Mouse (Mus musculus): ENCODE measurements around the gene Cpsf6. TPM values are rescaled to one million over a fixed set of nuclear protein-coding genes. Genes with fewer than 3 reads are reported as not detected.
"Not testable (repeated sequence)": the region's sequence is repeated elsewhere in the genome, so short reads cannot be mapped to it uniquely, and the experiment has no call there.

The Cpsf6 gene
- polyA plus RNA-seq, 1 experiment, result 57.5 TPM

GRCm38 (mm10) chr10:117396386-117397048 is 16.7 kb upstream of the Cpsf6 start:
- 0 out of 2 replicates have a peak, but pooled peaks cover 3% of the 10 kb centered on the region for H3K4me1 ChIP-seq (ENCODE audit: control insufficient read depth, insufficient read depth, low read length)
- WGBS, result 69% methylated on average over 17 of the region's 18 CpGs
- H3K4me3 ChIP-seq (ENCODE audit: insufficient read depth, low read depth, low read length), result no peak overlapping the region
- no peak overlapping the region for H3K27ac ChIP-seq (ENCODE audit: insufficient read depth, low read depth, low read length)
- TF ChIP-seq POLR2A (IDR thresholded peaks at IDR 0.05; ENCODE audit: insufficient read depth, low read depth, low read length) (no peak), CTCF (IDR thresholded peaks at IDR 0.05; ENCODE audit: insufficient read depth, low read depth, low read length) (no peak)

GRCm38 (mm10) chr10:117395801-117396200 is 16.0 kb upstream of the Cpsf6 start:
- TF ChIP-seq CTCF (IDR thresholded peaks at IDR 0.05; ENCODE audit: insufficient read depth, low read depth, low read length) (no peak), POLR2A (IDR thresholded peaks at IDR 0.05; ENCODE audit: insufficient read depth, low read depth, low read length) (no peak)
- 97% methylated on average over 2 of the region's 2 CpGs for WGBS
- 0 out of 2 replicates have a peak, but pooled peaks cover 3% of the 10 kb centered on the region for H3K4me1 ChIP-seq (ENCODE audit: control insufficient read depth, insufficient read depth, low read length)
- no peak overlapping the region for H3K27ac ChIP-seq (ENCODE audit: insufficient read depth, low read depth, low read length)
- no peak overlapping the region for H3K4me3 ChIP-seq (ENCODE audit: insufficient read depth, low read depth, low read length)

GRCm38 (mm10) chr10:117394738-117395550 is 15.1 kb upstream of the Cpsf6 start:
- H3K27ac ChIP-seq (ENCODE audit: insufficient read depth, low read depth, low read length), result no peak overlapping the region
- H3K4me1 ChIP-seq (ENCODE audit: control insufficient read depth, insufficient read depth, low read length), result 0 out of 2 replicates have a peak, but pooled peaks cover 3% of the 10 kb centered on the region
- TF ChIP-seq CTCF (IDR thresholded peaks at IDR 0.05; ENCODE audit: insufficient read depth, low read depth, low read length) (no peak), POLR2A (IDR thresholded peaks at IDR 0.05; ENCODE audit: insufficient read depth, low read depth, low read length) (no peak)
- WGBS, result 90% methylated on average over 3 of the region's 3 CpGs
- H3K4me3 ChIP-seq (ENCODE audit: insufficient read depth, low read depth, low read length), result no peak overlapping the region

GRCm38 (mm10) chr10:117393891-117394395 is 14.1 kb upstream of the Cpsf6 start:
- 49% methylated on average over 11 of the region's 11 CpGs for WGBS
- 0 out of 2 replicates have a peak, but pooled peaks cover 3% of the 10 kb centered on the region for H3K4me1 ChIP-seq (ENCODE audit: control insufficient read depth, insufficient read depth, low read length)
- H3K27ac ChIP-seq (ENCODE audit: insufficient read depth, low read depth, low read length), result no peak overlapping the region
- TF ChIP-seq CTCF (IDR thresholded peaks at IDR 0.05; ENCODE audit: insufficient read depth, low read depth, low read length), result no peak
- no peak for TF ChIP-seq POLR2A (IDR thresholded peaks at IDR 0.05; ENCODE audit: insufficient read depth, low read depth, low read length)
- peak overlapping the region; percentile 30; the same call in 1 of the 2 replicates for H3K4me3 ChIP-seq (ENCODE audit: insufficient read depth, low read depth, low read length)

- H3K4me1 ChIP-seq (ENCODE audit: control insufficient read depth, insufficient read depth, low read length), result 0 out of 2 replicates have a peak, but pooled peaks cover 3% of the 10 kb centered on the region
- no peak overlapping the region for H3K27ac ChIP-seq (ENCODE audit: insufficient read depth, low read depth, low read length)
- no peak for TF ChIP-seq POLR2A (IDR thresholded peaks at IDR 0.05; ENCODE audit: insufficient read depth, low read depth, low read length)
- peak overlapping the region; percentile 30 for H3K4me3 ChIP-seq (ENCODE audit: insufficient read depth, low read depth, low read length)
- WGBS, result 4% methylated on average over 26 of the region's 27 CpGs
These were observed 13.5 kb upstream of the Cpsf6 start for GRCm38 (mm10) chr10:117393196-117393890.

GRCm38 (mm10) chr10:117392832-117393195 is 13.0 kb upstream of the Cpsf6 start:
- TF ChIP-seq POLR2A (IDR thresholded peaks at IDR 0.05; ENCODE audit: insufficient read depth, low read depth, low read length), result no peak
- TF ChIP-seq CTCF (IDR thresholded peaks at IDR 0.05; ENCODE audit: insufficient read depth, low read depth, low read length), result no peak
- WGBS, result 29% methylated on average over 6 of the region's 6 CpGs
- H3K4me1 ChIP-seq (ENCODE audit: control insufficient read depth, insufficient read depth, low read length), result 0 out of 2 replicates have a peak, but pooled peaks cover 3% of the 10 kb centered on the region
- no peak overlapping the region for H3K27ac ChIP-seq (ENCODE audit: insufficient read depth, low read depth, low read length)
- H3K4me3 ChIP-seq (ENCODE audit: insufficient read depth, low read depth, low read length), result no peak overlapping the region

- H3K4me1 ChIP-seq (ENCODE audit: control insufficient read depth, insufficient read depth, low read length); H3K4me3 ChIP-seq (ENCODE audit: insufficient read depth, low read depth, low read length); H3K27ac ChIP-seq (ENCODE audit: insufficient read depth, low read depth, low read length): not testable (repeated sequence)
- 96% methylated on average over 1 of the region's 1 CpGs for WGBS
These were observed 12.6 kb upstream of the Cpsf6 start for GRCm38 (mm10) chr10:117392397-117392796.

- Histone ChIP-seq H3K4me3 (ENCODE audit: insufficient read depth, low read depth, low read length) (no peak overlapping the region), H3K4me1 (ENCODE audit: control insufficient read depth, insufficient read depth, low read length) (0 out of 2 replicates have a peak, but pooled peaks cover 3% of the 10 kb centered on the region), H3K27ac (ENCODE audit: insufficient read depth, low read depth, low read length) (no peak overlapping the region)
- TF ChIP-seq POLR2A (IDR thresholded peaks at IDR 0.05; ENCODE audit: insufficient read depth, low read depth, low read length) (no peak), CTCF (IDR thresholded peaks at IDR 0.05; ENCODE audit: insufficient read depth, low read depth, low read length) (no peak)
- WGBS, result 94% methylated on average over 2 of the region's 2 CpGs
These were observed 12.0 kb upstream of the Cpsf6 start for GRCm38 (mm10) chr10:117391801-117392200.
